10 mouse cellular contexts compared by ENCODE assay signal in genomic region chr1:91216504-91217267, GRCm38 (mm10). TPM values are rescaled to one million over a fixed set of nuclear protein-coding genes. Genes with fewer than 3 reads are reported as not detected.
DNase-seq lines count a peak whose midpoint lies in the region; ATAC-seq and TF ChIP-seq lines count a peak whose summit lies in the region.
"Had no signal": no experiment of that assay in that cellular context is flagged by ENCODE, and none has a peak within 500 bp of the region (broad histone marks: within the 10 kb centered on the region; RNA-seq: fewer than 3 reads in every experiment).

No protein-coding gene starts in this region.

- TF ChIP-seq RAD21 in MEL (IDR thresholded peaks at IDR 0.05; ENCODE audit: low read depth, low read length) = no peak

- no peak for TF ChIP-seq CTCF in kidney, postnatal 0 days (IDR thresholded peaks at IDR 0.05; ENCODE audit: low read depth)
- no peak for TF ChIP-seq CTCF in MEL (IDR thresholded peaks at IDR 0.05 in 2 of 3, conservative IDR thresholded peaks at IDR 0.05 in 1 of 3; ENCODE audit: control insufficient read depth in 1 of 3, insufficient read depth in 1 of 3, low read depth in 2 of 3, low read length in 3 of 3, poor library complexity in 1 of 3, severe bottlenecking in 1 of 3)

- H3K36me3 ChIP-seq in kidney, postnatal 0 days (ENCODE audit: insufficient read depth, low read length) = no peaks in the 10 kb centered on the region
- H3K36me3 ChIP-seq in MEL (ENCODE audit: control insufficient read depth in 1 of 2, insufficient read depth in 2 of 2, low read length in 2 of 2) (peaks cover 0 to 13% of the 10 kb centered on the region in 2 experiments; a peak in 2 of 4 replicates), myocyte (ENCODE audit: control insufficient read depth, insufficient read depth) (no peaks in the 10 kb centered on the region)
- H3K36me3 ChIP-seq in heart, embryonic 11.5 days (ENCODE audit: control insufficient read depth, insufficient read depth, low read length) = no peaks in the 10 kb centered on the region
- no peaks in the 10 kb centered on the region for H3K36me3 ChIP-seq in forebrain, embryonic 15.5 days
- H3K36me3 ChIP-seq: G1E; liver, embryonic 13.5 days had no signal

- peak; percentile 70 to 72 for TF ChIP-seq EP300 in MEL (IDR thresholded peaks at IDR 0.05; ENCODE audit: low read depth in 1 of 2, low read length in 2 of 2)

- no peaks in the 10 kb centered on the region for H3K27me3 ChIP-seq in kidney, postnatal 0 days (ENCODE audit: insufficient read depth, low read length)
- no peaks in the 10 kb centered on the region for H3K27me3 ChIP-seq in MEL (ENCODE audit: control insufficient read depth in 1 of 2, insufficient read depth in 2 of 2, low read length in 2 of 2)
- H3K27me3 ChIP-seq in heart, embryonic 11.5 days (ENCODE audit: control insufficient read depth, insufficient read depth, low read length) = no peaks in the 10 kb centered on the region
- no peaks in the 10 kb centered on the region for H3K27me3 ChIP-seq in myocyte (ENCODE audit: control insufficient read depth, insufficient read depth, insufficient read length)
- no peaks in the 10 kb centered on the region for H3K27me3 ChIP-seq in forebrain, embryonic 15.5 days
- H3K27me3 ChIP-seq: liver, embryonic 13.5 days had no signal

- TF ChIP-seq POLR2A in MEL (IDR thresholded peaks at IDR 0.05; ENCODE audit: control insufficient read depth in 1 of 2, insufficient read depth in 1 of 2, low read depth in 1 of 2, low read length in 2 of 2, poor library complexity in 1 of 2) = no peak
- no peak for TF ChIP-seq POLR2A in myocyte (IDR thresholded peaks at IDR 0.05; ENCODE audit: insufficient read length, low read depth)

- no peak overlapping the region for H3K4me3 ChIP-seq in kidney, postnatal 0 days (replicated peaks; ENCODE audit: low read depth, low read length)
- H3K4me3 ChIP-seq in MEL (ENCODE audit: control insufficient read depth in 1 of 2, insufficient read depth in 1 of 2, low read depth in 2 of 2, low read length in 2 of 2) (0 out of 4 replicates have a peak overlapping the region, but pooled peaks of 1 of the 2 experiments have one; percentile 13), myocyte (no peak overlapping the region)
- H3K4me3 ChIP-seq in heart, embryonic 11.5 days (ENCODE audit: low read depth, low read length) = no peak overlapping the region
- no peak overlapping the region for H3K4me3 ChIP-seq in forebrain, embryonic 15.5 days
- H3K4me3 ChIP-seq: liver, embryonic 13.5 days had no signal

- WGBS in kidney, postnatal 0 days = 37% methylated on average over 10 of the region's 10 CpGs
- 34% methylated on average over 10 of the region's 10 CpGs for WGBS in heart, embryonic 11.5 days (ENCODE audit: insufficient replicate concordance)
- WGBS in forebrain, embryonic 15.5 days = 69% methylated on average over 10 of the region's 10 CpGs

- no peaks in the 10 kb centered on the region for H3K9me3 ChIP-seq in kidney, postnatal 0 days (replicated peaks; ENCODE audit: low read length)
- H3K9me3 ChIP-seq in MEL (replicated peaks; ENCODE audit: insufficient read depth, low read length) = no peaks in the 10 kb centered on the region
- H3K9me3 ChIP-seq in heart, embryonic 11.5 days (replicated peaks; ENCODE audit: control insufficient read depth, low read length) = no peaks in the 10 kb centered on the region
- no peaks in the 10 kb centered on the region for H3K9me3 ChIP-seq in forebrain, embryonic 15.5 days
- H3K9me3 ChIP-seq: G1E; liver, embryonic 13.5 days had no signal

- peak; percentile 16 for DNase-seq in kidney, postnatal 0 days (ENCODE audit: low spot score)
- DNase-seq in kidney, postnatal 25 days = no peak
- peak; percentile 91 for DNase-seq in MEL (ENCODE audit: low read depth, low spot score)
- no peak for DNase-seq in right cerebral cortex, postnatal 14 days
- DNase-seq: liver, embryonic 13.5 days had no signal

- no peak for ATAC-seq in kidney, postnatal 0 days (replicated peaks; ENCODE audit: low FRiP score, low read depth)
- ATAC-seq in heart, embryonic 11.5 days (replicated peaks; ENCODE audit: insufficient number of reproducible peaks, low FRiP score, low TSS enrichment) = no peak
- no peak for ATAC-seq in forebrain, embryonic 15.5 days (replicated peaks)
- no peak for ATAC-seq in inflammation-experienced regulatory T-cells, adult 6 months

- no peaks in the 10 kb centered on the region for H3K79me2 ChIP-seq in MEL (ENCODE audit: control insufficient read depth, insufficient read depth, low read length, poor library complexity)
- no peaks in the 10 kb centered on the region for H3K79me2 ChIP-seq in myocyte (ENCODE audit: control insufficient read depth, insufficient read depth)

- no peaks in the 10 kb centered on the region for H3K4me1 ChIP-seq in kidney, postnatal 0 days (replicated peaks; ENCODE audit: insufficient read depth, low read length)
- H3K4me1 ChIP-seq in MEL (ENCODE audit: control insufficient read depth in 1 of 2, insufficient read depth in 2 of 2, low read length in 2 of 2) = peaks cover 6 to 21% of the 10 kb centered on the region in 2 experiments
- peaks cover 39% of the 10 kb centered on the region for H3K4me1 ChIP-seq in heart, embryonic 11.5 days (ENCODE audit: control insufficient read depth, insufficient read depth, low read length)
- peaks cover 3% of the 10 kb centered on the region; the same call in 1 of the 2 replicates for H3K4me1 ChIP-seq in forebrain, embryonic 15.5 days

- no peak overlapping the region for H3K9ac ChIP-seq in kidney, postnatal 0 days (ENCODE audit: low read depth, low read length)
- peak overlapping the region; percentile 11; the same call in 1 of the 2 replicates for H3K9ac ChIP-seq in MEL (ENCODE audit: control insufficient read depth, low read depth, low read length, poor library complexity, severe bottlenecking)
- H3K9ac ChIP-seq in heart, embryonic 11.5 days (ENCODE audit: low read depth, low read length) = no peak overlapping the region
- H3K9ac ChIP-seq in forebrain, embryonic 15.5 days (replicated peaks) = no peak overlapping the region
- H3K9ac ChIP-seq: liver, embryonic 13.5 days had no signal

- H3K27ac ChIP-seq in kidney, postnatal 0 days = no peak overlapping the region
- H3K27ac ChIP-seq in MEL (ENCODE audit: control insufficient read depth, low read depth, low read length) = peak overlapping the region; percentile 28; the same call in 1 of the 2 replicates
- H3K27ac ChIP-seq in heart, embryonic 11.5 days (ENCODE audit: low read depth, low read length) = peak overlapping the region; percentile 94
- no peak overlapping the region for H3K27ac ChIP-seq in forebrain, embryonic 15.5 days (replicated peaks)
- H3K27ac ChIP-seq: liver, embryonic 13.5 days had no signal

- H3ac ChIP-seq in myocyte (ENCODE audit: control insufficient read depth, insufficient read length) = no peak overlapping the region

- H3K4me2 ChIP-seq in kidney, postnatal 0 days (ENCODE audit: low read length) = no peak overlapping the region
- peak overlapping the region; percentile 22 for H3K4me2 ChIP-seq in heart, embryonic 11.5 days
- H3K4me2 ChIP-seq in myocyte (ENCODE audit: low read depth) = peak overlapping the region; percentile 61
- H3K4me2 ChIP-seq in forebrain, embryonic 15.5 days (replicated peaks) = no peak overlapping the region
- H3K4me2 ChIP-seq: liver, embryonic 13.5 days had no signal

TF ChIP-seq in MEL, 35 proteins besides CTCF, POLR2A, EP300 and RAD21 (continues in another document):
- TF ChIP-seq RCOR1 (IDR thresholded peaks at IDR 0.05; ENCODE audit: low read depth, low read length) = peak; percentile 54; the same call in 1 of the 2 replicates
- TF ChIP-seq SIN3A (IDR thresholded peaks at IDR 0.05; ENCODE audit: low read length) = 0 out of 2 replicates have a peak, but pooled peaks have one; percentile 25
- peak; percentile 5; the same call in 1 of the 2 replicates for TF ChIP-seq SMC3 (IDR thresholded peaks at IDR 0.05; ENCODE audit: low read depth, low read length)
- TF ChIP-seq GABPA (IDR thresholded peaks at IDR 0.05; ENCODE audit: low read depth, low read length) = no peak
- TF ChIP-seq MAX (IDR thresholded peaks at IDR 0.05; ENCODE audit: low read length) = peak; percentile 14; the same call in 1 of the 2 replicates
- TF ChIP-seq MYC (IDR thresholded peaks at IDR 0.05; ENCODE audit: low read depth, low read length) = peak; percentile 65; the same call in 1 of the 2 replicates

TF ChIP-seq in myocyte, 11 proteins besides CTCF, POLR2A, EP300 and RAD21:
- TF ChIP-seq MYOD1 (IDR thresholded peaks at IDR 0.05; ENCODE audit: control insufficient read depth in 1 of 3, insufficient read length in 2 of 3, low read depth in 2 of 3) = peak in 2 of 3 experiments; percentile 65 to 84
- peak in 2 of 3 experiments; percentile 79 to 92 for TF ChIP-seq MYOG (IDR thresholded peaks at IDR 0.05; ENCODE audit: control insufficient read depth in 1 of 3, insufficient read depth in 1 of 3, insufficient read length in 2 of 3, low read depth in 2 of 3)
- TF ChIP-seq REST (IDR thresholded peaks at IDR 0.05; ENCODE audit: insufficient read depth, insufficient read length) = no peak
- TF ChIP-seq TCF12 (IDR thresholded peaks at IDR 0.05; ENCODE audit: insufficient read depth, poor library complexity, severe bottlenecking) = peak; percentile 59
TF ChIP-seq in myocyte: peak in this region for 3.

RNA-seq across cellular contexts. Expression of gene Ube2f, which starts 33.4 kb away (rescaled TPM):
- 67.3 and 68.6 TPM in 2 replicates for polyA plus RNA-seq in kidney, postnatal 0 days (2015; fragmentation: Nextera tagmentation; extraction: Ambion mirVana)
- 50.0 and 57.4 TPM in 2 replicates for total RNA-seq in MEL (2012; rRNA removed)
- polyA plus RNA-seq in MEL (2012; ENCODE audit: insufficient read depth in 1 of 2, insufficient read length in 2 of 2, low read depth in 1 of 2, low replicate concordance in 2 of 2, missing spikeins in 1 of 2) (10 to 100 TPM in 1 of 2 experiments, not detected in 1; 71.3 TPM), myocyte (2012; fragmentation: generic; extraction: Trizol) (70.3 TPM)
- polyA plus RNA-seq in heart, embryonic 11.5 days (2014; fragmentation: Nextera tagmentation; extraction: Ambion mirVana) = 71.6 and 75.7 TPM in 2 replicates
- polyA plus RNA-seq in forebrain, embryonic 15.5 days (2015; fragmentation: Nextera tagmentation; extraction: Ambion mirVana) = 68.7 and 70.3 TPM in 2 replicates
- 100 to 1,000 TPM in 2 of 3 experiments, 10 to 100 TPM in 1; 86.0 to 104 (median 100) TPM for polyA plus RNA-seq in inflammation-experienced regulatory T-cells, adult 6 months (2017; shearing (Covaris generic))

RNA-seq across cellular contexts. Expression of gene Ramp1, which starts 37.1 kb away (rescaled TPM):
- polyA plus RNA-seq in kidney, postnatal 0 days (2015; fragmentation: Nextera tagmentation; extraction: Ambion mirVana) = 2.1 and 2.5 TPM in 2 replicates
- total RNA-seq in MEL (2012; rRNA removed) = 2.6 and 5.6 TPM in 2 replicates
- polyA plus RNA-seq in MEL (2012; ENCODE audit: insufficient read depth in 1 of 2, insufficient read length in 2 of 2, low read depth in 1 of 2, low replicate concordance in 2 of 2, missing spikeins in 1 of 2) = 1 to 10 TPM in 1 of 2 experiments, not detected in 1; 4.1 TPM
- polyA plus RNA-seq in heart, embryonic 11.5 days (2014; fragmentation: Nextera tagmentation; extraction: Ambion mirVana) = 23.5 and 28.2 TPM in 2 replicates
- polyA plus RNA-seq in myocyte (2012; fragmentation: generic; extraction: Trizol) = 3.1 TPM
- 3.2 and 3.3 TPM in 2 replicates for polyA plus RNA-seq in forebrain, embryonic 15.5 days (2015; fragmentation: Nextera tagmentation; extraction: Ambion mirVana)
- polyA plus RNA-seq in inflammation-experienced regulatory T-cells, adult 6 months (2017; shearing (Covaris generic)) = 10 to 100 TPM; 10.3 to 37.8 (median 35.7) TPM

Comparison
In these comparisons a context has a peak if more than half of its experiments do, and no peak if none do; other contexts are left out.
1. DNase-seq: peak in kidney, postnatal 0 days (single experiment) and MEL (single experiment); none in kidney, postnatal 25 days (0 of 2) and right cerebral cortex, postnatal 14 days (single experiment).
2. H3K27ac ChIP-seq: peak in MEL (single experiment) and heart, embryonic 11.5 days (single experiment); none in kidney, postnatal 0 days (single experiment) and forebrain, embryonic 15.5 days (single experiment).
3. H3K4me2 ChIP-seq: peak in heart, embryonic 11.5 days (single experiment) and myocyte (single experiment); none in kidney, postnatal 0 days (single experiment) and forebrain, embryonic 15.5 days (single experiment).